Comparison of ENCODE assay signal across 8 mouse cellular contexts in the genomic region with DNA sequence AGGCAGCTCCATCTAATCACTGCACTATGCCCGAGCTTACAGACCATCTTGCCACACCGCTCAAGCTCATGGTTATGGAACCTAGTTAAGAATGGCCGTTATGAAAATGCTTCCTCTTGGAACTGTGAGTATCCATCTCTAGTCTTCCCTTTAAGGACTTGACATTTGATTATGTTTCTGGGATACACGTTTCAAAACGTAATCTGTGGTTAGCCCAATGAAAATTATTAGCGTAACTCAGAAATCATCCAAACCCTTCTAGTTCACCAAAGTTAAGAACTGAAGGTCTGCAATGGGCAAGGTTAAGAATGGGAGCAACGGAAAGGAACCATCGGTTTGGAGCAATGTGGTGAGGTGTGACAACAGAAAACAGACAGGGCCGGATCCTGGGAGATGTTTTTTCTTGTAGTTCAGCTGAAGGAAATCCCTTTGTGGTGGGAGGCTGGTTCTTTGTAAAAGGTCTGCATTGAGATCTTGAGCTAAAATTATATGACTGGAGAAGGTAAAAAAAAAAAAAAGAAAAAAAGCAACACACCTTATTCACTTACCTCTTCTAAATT. TPM values are rescaled to one million over a fixed set of nuclear protein-coding genes. Genes with fewer than 3 reads are reported as not detected.
DNase-seq lines count a peak whose midpoint lies in the region; ATAC-seq and TF ChIP-seq lines count a peak whose summit lies in the region.

No protein-coding gene starts in this region.

- H3K4me2 ChIP-seq in CH12.LX (ENCODE audit: insufficient read depth, low read depth, poor library complexity, severe bottlenecking) = peak overlapping the region; percentile 90
- peak overlapping the region; percentile 80 for H3K4me2 ChIP-seq in forebrain, embryonic 14.5 days (ENCODE audit: low read length)
- peak overlapping the region; percentile 91 for H3K4me2 ChIP-seq in liver, embryonic 14.5 days (ENCODE audit: low read depth)

- peak overlapping the region; percentile 62 for H3K4me3 ChIP-seq in heart, adult 2 months
- peak overlapping the region; percentile 82 to 92 (median 86) for H3K4me3 ChIP-seq in CH12.LX (replicated peaks in 1 of 3; ENCODE audit: low read depth in 2 of 3, low read length in 2 of 3, poor library complexity in 1 of 3)
- peak overlapping the region; percentile 73 for H3K4me3 ChIP-seq in forebrain, embryonic 14.5 days (ENCODE audit: low read depth, low read length)
- H3K4me3 ChIP-seq in liver, embryonic 14.5 days (ENCODE audit: insufficient read depth in 1 of 2, low read depth in 2 of 2, low read length in 2 of 2) = peak overlapping the region; percentile 80 to 99

- TF ChIP-seq EP300 in heart, adult 2 months (IDR thresholded peaks at IDR 0.05; ENCODE audit: insufficient read depth, low read depth, low read length) = no peak
- no peak for TF ChIP-seq EP300 in CH12.LX (IDR thresholded peaks at IDR 0.05; ENCODE audit: low read length)
- TF ChIP-seq EP300 in liver, embryonic 14.5 days (IDR thresholded peaks at IDR 0.05; ENCODE audit: low read depth) = no peak

- peaks cover 9% of the 10 kb centered on the region for H3K36me3 ChIP-seq in heart, adult 2 months (ENCODE audit: control insufficient read depth, insufficient read depth, low read length)
- peaks cover 0 to 20% of the 10 kb centered on the region in 2 experiments for H3K36me3 ChIP-seq in CH12.LX (replicated peaks in 1 of 2; ENCODE audit: control insufficient read depth in 1 of 2, insufficient read depth in 1 of 2, low read length in 1 of 2)
- no peaks in the 10 kb centered on the region for H3K36me3 ChIP-seq in forebrain, embryonic 14.5 days (ENCODE audit: control insufficient read depth, insufficient read depth, low read length)
- H3K36me3 ChIP-seq in liver, embryonic 14.5 days (replicated peaks; ENCODE audit: control insufficient read depth, insufficient read depth, low read depth) = no peaks in the 10 kb centered on the region

- dilution Hi-C loops in CH12.LX (cut with MboI; ENCODE audit: extremely low pct_ligation_motif_present, extremely low pct_unique_long_range_greater_than_20kb, low sequenced_read_pairs) = no loop called here

- TF ChIP-seq RAD21 in CH12.LX (IDR thresholded peaks at IDR 0.05; ENCODE audit: low read depth, low read length) = no peak

- H3K4me1 ChIP-seq in heart, adult 2 months (ENCODE audit: control insufficient read depth, insufficient read depth, low read length) = peaks cover 4% of the 10 kb centered on the region
- H3K4me1 ChIP-seq in CH12.LX (ENCODE audit: control insufficient read depth in 1 of 2, insufficient read depth in 2 of 2) = peaks cover 3 to 48% of the 10 kb centered on the region in 2 experiments
- H3K4me1 ChIP-seq in forebrain, embryonic 14.5 days (ENCODE audit: control insufficient read depth, insufficient read depth, low read length) = 0 out of 2 replicates have a peak, but pooled peaks cover 3% of the 10 kb centered on the region
- H3K4me1 ChIP-seq in liver, embryonic 14.5 days (replicated peaks; ENCODE audit: control insufficient read depth in 2 of 2, insufficient read depth in 2 of 2, low read length in 1 of 2) = peaks cover 26 to 45% of the 10 kb centered on the region in 2 experiments

- no peak for TF ChIP-seq POLR2A in heart, adult 2 months (IDR thresholded peaks at IDR 0.05; ENCODE audit: insufficient read depth, low read depth, low read length)
- no peak for TF ChIP-seq POLR2A in CH12.LX (IDR thresholded peaks at IDR 0.05; ENCODE audit: low read depth, low read length)

- in situ Hi-C loops in CH12.LX (cut with MboI; ENCODE audit: low pct_ligation_motif_present, low pct_unique_long_range_greater_than_20kb, low sequenced_read_pairs) = no loop called here

- intact Hi-C loops in heart, adult 2 months (cut with DNase I) = loop anchor here (1.0 to 5.0 kb wide), 4 partner anchors 25 to 75 kb away; no protein-coding TSS in a partner anchor
- intact Hi-C loops in heart, postnatal 14 days (cut with DNase I) = loop anchor here (2.0 to 5.0 kb wide), 2 partner anchors 25 to 75 kb away; no protein-coding TSS in a partner anchor

- H3K27ac ChIP-seq in heart, adult 2 months = peak overlapping the region; percentile 93
- no peak overlapping the region for H3K27ac ChIP-seq in CH12.LX (ENCODE audit: insufficient read depth, low read depth)
- H3K27ac ChIP-seq in forebrain, embryonic 14.5 days (ENCODE audit: low read depth, low read length) = no peak overlapping the region
- peak overlapping the region; percentile 14; the same call in 1 of the 2 replicates for H3K27ac ChIP-seq in liver, embryonic 14.5 days

- no peaks in the 10 kb centered on the region for H3K79me2 ChIP-seq in heart, adult 2 months (replicated peaks; ENCODE audit: control insufficient read depth, insufficient read depth, low read length)
- H3K79me2 ChIP-seq in CH12.LX (replicated peaks; ENCODE audit: control insufficient read depth, extremely low read depth, insufficient read depth, poor library complexity, severe bottlenecking) = no peaks in the 10 kb centered on the region; the same call in 1 of the 2 replicates

- H3K9ac ChIP-seq in heart, adult 2 months (ENCODE audit: low read depth, low read length) = peak overlapping the region; percentile 86; the same call in 1 of the 2 replicates
- H3K9ac ChIP-seq in CH12.LX (ENCODE audit: insufficient read depth, low read depth) = peak overlapping the region; percentile 60
- peak overlapping the region; percentile 75 for H3K9ac ChIP-seq in forebrain, embryonic 14.5 days (ENCODE audit: low read length)
- H3K9ac ChIP-seq in liver, embryonic 14.5 days (replicated peaks) = peak overlapping the region; percentile 96

- WGBS in heart, adult 2 months = 15% methylated on average over 9 of the region's 9 CpGs
- WGBS in forebrain, embryonic 14.5 days = 45% methylated on average over 9 of the region's 9 CpGs
- WGBS in liver, embryonic 14.5 days (ENCODE audit: insufficient replicate concordance) = 33% methylated on average over 9 of the region's 9 CpGs

- TF ChIP-seq CTCF in heart, adult 2 months (IDR thresholded peaks at IDR 0.05) = no peak
- no peak for TF ChIP-seq CTCF in CH12.LX (conservative IDR thresholded peaks at IDR 0.05 in 1 of 2, IDR thresholded peaks at IDR 0.05 in 1 of 2; ENCODE audit: low read depth in 2 of 2, low read length in 2 of 2)
- TF ChIP-seq CTCF in liver, embryonic 14.5 days (IDR thresholded peaks at IDR 0.05; ENCODE audit: low read depth) = no peak

- DNase-seq in heart, adult 2 months = no peak
- no peak for DNase-seq in heart, postnatal 14 days
- no peak for DNase-seq in CH12.LX (ENCODE audit: extremely low read depth)
- no peak for DNase-seq in forebrain, embryonic 14.5 days (ENCODE audit: low spot score)
- no peak for DNase-seq in liver, embryonic 14.5 days (ENCODE audit: low read depth in 3 of 3, low spot score in 3 of 3)
- DNase-seq in ovary, adult 18-20 months (ENCODE audit: low spot score) = no peak
- no peak for DNase-seq in c-Kit-positive CD71-positive TER-119-positive erythroid progenitor cells, embryonic 14.5 days (ENCODE audit: low spot score)
- no peak for DNase-seq in cerebellum, adult 11 months

- no peaks in the 10 kb centered on the region for H3K27me3 ChIP-seq in heart, adult 2 months (ENCODE audit: control insufficient read depth, insufficient read depth, low read length)
- H3K27me3 ChIP-seq in CH12.LX (replicated peaks) = no peaks in the 10 kb centered on the region
- peaks cover 7% of the 10 kb centered on the region; the same call in 1 of the 2 replicates for H3K27me3 ChIP-seq in forebrain, embryonic 14.5 days (replicated peaks; ENCODE audit: control insufficient read depth, insufficient read depth, low read length)
- no peaks in the 10 kb centered on the region for H3K27me3 ChIP-seq in liver, embryonic 14.5 days (ENCODE audit: control insufficient read depth, insufficient read depth, low read length)

- ATAC-seq in forebrain, embryonic 14.5 days = no peak
- no peak for ATAC-seq in liver, embryonic 14.5 days (ENCODE audit: insufficient read depth)

- H3K9me3 ChIP-seq in CH12.LX (replicated peaks; ENCODE audit: low read length) = no peaks in the 10 kb centered on the region
- no peaks in the 10 kb centered on the region for H3K9me3 ChIP-seq in forebrain, embryonic 14.5 days (replicated peaks; ENCODE audit: control insufficient read depth, low read length)
- H3K9me3 ChIP-seq in liver, embryonic 14.5 days (ENCODE audit: control insufficient read depth, low read length) = no peaks in the 10 kb centered on the region

TF ChIP-seq in CH12.LX, 34 proteins besides CTCF, POLR2A, EP300 and RAD21:
- TF ChIP-seq CHD2 (IDR thresholded peaks at IDR 0.05; ENCODE audit: low read length) (no peak), HCFC1 (IDR thresholded peaks at IDR 0.05; ENCODE audit: low read depth, low read length) (no peak), ZNF384 (IDR thresholded peaks at IDR 0.05; ENCODE audit: low read depth, low read length) (no peak), ZMIZ1 (IDR thresholded peaks at IDR 0.05; ENCODE audit: low read depth, low read length) (no peak), MAZ (IDR thresholded peaks at IDR 0.05; ENCODE audit: low read depth, low read length) (no peak), RCOR1 (conservative IDR thresholded peaks at IDR 0.05; ENCODE audit: low read depth, low read length) (no peak), SIN3A (IDR thresholded peaks at IDR 0.05; ENCODE audit: low read length) (no peak), TBP (conservative IDR thresholded peaks at IDR 0.05; ENCODE audit: low read depth, low read length) (no peak), BHLHE40 (IDR thresholded peaks at IDR 0.05; ENCODE audit: low read depth, low read length) (no peak)

RNA-seq across cellular contexts. Expression of a gene that starts 1.2 kb away (rescaled TPM):
- total RNA-seq in heart, adult 2 months (2021) = 100 to 1,000 TPM; 774 to 911 TPM
- polyA plus RNA-seq in heart, adult 2 months (2012; rRNA removed) = 330 and 577 TPM in 2 replicates
- 100 to 1,000 TPM; 846 to 852 TPM for total RNA-seq in heart, postnatal 14 days (2021)
- 8.7 and 11.2 TPM in 2 replicates for total RNA-seq in CH12.LX (2012; rRNA removed)
- 19.5 and 20.6 TPM in 2 replicates for total RNA-seq in CH12.LX (2014; rRNA removed)
- polyA plus RNA-seq in CH12.LX (2012; ENCODE audit: insufficient read length, low read depth) = 24.3 and 27.9 TPM in 2 replicates
- 8.8 and 10.0 TPM in 2 replicates for polyA plus RNA-seq in forebrain, embryonic 14.5 days (2014; fragmentation: Nextera tagmentation; extraction: Ambion mirVana)
- polyA plus RNA-seq in liver, embryonic 14.5 days (2012; rRNA removed) = 27.5 and 39.4 TPM in 2 replicates
- polyA plus RNA-seq in liver, embryonic 14.5 days (2014; fragmentation: Nextera tagmentation; extraction: Ambion mirVana) = 64.2 and 73.7 TPM in 2 replicates

Comparison
In these comparisons a context has a peak if more than half of its experiments do, and no peak if none do; other contexts are left out.
1. H3K27ac ChIP-seq: peak in heart, adult 2 months (single experiment) and liver, embryonic 14.5 days (single experiment); none in CH12.LX (single experiment) and forebrain, embryonic 14.5 days (single experiment).
2. Peak in every context shown above with its lines, with median percentiles within 50 percentile points of each other: H3K4me3 ChIP-seq, H3K9ac ChIP-seq and H3K4me2 ChIP-seq.